Mouse (Mus musculus): Measurements from ENCODE around the gene Large1. TPM values are rescaled to one million over a fixed set of nuclear protein-coding genes. Genes with fewer than 3 reads are reported as not detected.

Gene Large1
- polyA plus RNA-seq, 1 experiment from 2014 or later = 0.67 TPM

GRCm38 (mm10) chr8:73233358-73234041 lies 119.8 kb downstream of the Large1 start:
- H3K9ac ChIP-seq = no peak overlapping the region
- no peak; the same call in 1 of the 2 replicates for ATAC-seq (ENCODE audit: low read depth)
- H3K9me3 ChIP-seq (replicated peaks) = no peaks in the 10 kb centered on the region
- no peak overlapping the region for H3K27ac ChIP-seq
- no peak overlapping the region for H3K4me2 ChIP-seq
- no peaks in the 10 kb centered on the region for H3K27me3 ChIP-seq
- DNase-seq = no peak
- 36% methylated on average over 6 of the region's 6 CpGs for WGBS (ENCODE audit: insufficient replicate concordance)
- H3K36me3 ChIP-seq = no peaks in the 10 kb centered on the region
- H3K4me3 ChIP-seq (replicated peaks) = no peak overlapping the region
- H3K4me1 ChIP-seq (replicated peaks) = no peaks in the 10 kb centered on the region

GRCm38 (mm10) chr8:73226841-73227240 lies 126.5 kb downstream of the Large1 start:
- DNase-seq (no peak), ATAC-seq (ENCODE audit: low read depth) (no peak)
- Histone ChIP-seq H3K36me3 (no peaks in the 10 kb centered on the region), H3K4me1 (replicated peaks) (no peaks in the 10 kb centered on the region), H3K9me3 (replicated peaks) (no peaks in the 10 kb centered on the region), H3K9ac (no peak overlapping the region), H3K27ac (no peak overlapping the region), H3K4me3 (replicated peaks) (no peak overlapping the region), H3K4me2 (no peak overlapping the region), H3K27me3 (no peaks in the 10 kb centered on the region)
- 65% methylated on average over 3 of the region's 3 CpGs for WGBS (ENCODE audit: insufficient replicate concordance)

GRCm38 (mm10) chr8:73225654-73226053 lies 127.7 kb downstream of the Large1 start:
- H3K9me3 ChIP-seq (replicated peaks) = no peaks in the 10 kb centered on the region
- no peaks in the 10 kb centered on the region for H3K36me3 ChIP-seq
- no peaks in the 10 kb centered on the region for H3K27me3 ChIP-seq
- no peak for ATAC-seq (ENCODE audit: low read depth)
- H3K9ac ChIP-seq = no peak overlapping the region
- no peak for DNase-seq
- H3K4me1 ChIP-seq (replicated peaks) = no peaks in the 10 kb centered on the region
- H3K27ac ChIP-seq = no peak overlapping the region
- H3K4me3 ChIP-seq (replicated peaks) = no peak overlapping the region
- H3K4me2 ChIP-seq = no peak overlapping the region
- 32% methylated on average over 2 of the region's 2 CpGs for WGBS (ENCODE audit: insufficient replicate concordance)

GRCm38 (mm10) chr8:73219178-73219811 lies 134.0 kb downstream of the Large1 start:
- Histone ChIP-seq H3K9ac (no peak overlapping the region), H3K9me3 (replicated peaks) (no peaks in the 10 kb centered on the region), H3K27ac (no peak overlapping the region), H3K36me3 (no peaks in the 10 kb centered on the region), H3K4me2 (no peak overlapping the region), H3K4me3 (replicated peaks) (no peak overlapping the region), H3K4me1 (replicated peaks) (no peaks in the 10 kb centered on the region), H3K27me3 (no peaks in the 10 kb centered on the region)
- ATAC-seq (ENCODE audit: low read depth) (no peak), DNase-seq (no peak)
- 61% methylated on average over 6 of the region's 6 CpGs for WGBS (ENCODE audit: insufficient replicate concordance)

- Histone ChIP-seq H3K9ac (no peak overlapping the region), H3K4me3 (replicated peaks) (no peak overlapping the region), H3K27ac (no peak overlapping the region), H3K27me3 (no peaks in the 10 kb centered on the region), H3K4me2 (no peak overlapping the region), H3K4me1 (replicated peaks) (no peaks in the 10 kb centered on the region), H3K36me3 (no peaks in the 10 kb centered on the region), H3K9me3 (replicated peaks) (no peaks in the 10 kb centered on the region)
- DNase-seq = no peak
- ATAC-seq (ENCODE audit: low read depth) = no peak
Observed at GRCm38 (mm10) chr8:73206831-73207230, 146.5 kb downstream of the Large1 start.

- Histone ChIP-seq H3K36me3 (no peaks in the 10 kb centered on the region), H3K4me2 (no peak overlapping the region), H3K27ac (no peak overlapping the region), H3K27me3 (no peaks in the 10 kb centered on the region), H3K9me3 (replicated peaks) (no peaks in the 10 kb centered on the region), H3K9ac (no peak overlapping the region), H3K4me1 (replicated peaks) (no peaks in the 10 kb centered on the region), H3K4me3 (replicated peaks) (no peak overlapping the region)
- ATAC-seq (ENCODE audit: low read depth) (no peak), DNase-seq (no peak)
- 65% methylated on average over 2 of the region's 2 CpGs for WGBS (ENCODE audit: insufficient replicate concordance)
Observed at GRCm38 (mm10) chr8:73201854-73202253, 151.5 kb downstream of the Large1 start.

- H3K4me1 ChIP-seq (replicated peaks) = no peaks in the 10 kb centered on the region
- WGBS (ENCODE audit: insufficient replicate concordance) = 84% methylated on average over 1 of the region's 1 CpGs
- no peak overlapping the region for H3K4me2 ChIP-seq
- no peaks in the 10 kb centered on the region for H3K9me3 ChIP-seq (replicated peaks)
- no peak for ATAC-seq (ENCODE audit: low read depth)
- H3K27me3 ChIP-seq = no peaks in the 10 kb centered on the region
- no peak overlapping the region for H3K27ac ChIP-seq
- no peak overlapping the region for H3K4me3 ChIP-seq (replicated peaks)
- no peaks in the 10 kb centered on the region for H3K36me3 ChIP-seq
- no peak overlapping the region for H3K9ac ChIP-seq
- DNase-seq = no peak
Observed at GRCm38 (mm10) chr8:73197714-73198113, 155.6 kb downstream of the Large1 start.

- H3K4me1 ChIP-seq (replicated peaks) = no peaks in the 10 kb centered on the region; the same call in 1 of the 2 replicates
- no peak overlapping the region for H3K9ac ChIP-seq
- no peak overlapping the region for H3K4me3 ChIP-seq (replicated peaks)
- H3K36me3 ChIP-seq = no peaks in the 10 kb centered on the region
- H3K27me3 ChIP-seq = no peaks in the 10 kb centered on the region
- WGBS (ENCODE audit: insufficient replicate concordance) = 79% methylated on average over 1 of the region's 1 CpGs
- no peaks in the 10 kb centered on the region for H3K9me3 ChIP-seq (replicated peaks)
- no peak for ATAC-seq (ENCODE audit: low read depth)
- no peak for DNase-seq
- no peak overlapping the region for H3K4me2 ChIP-seq
- no peak overlapping the region for H3K27ac ChIP-seq
Observed at GRCm38 (mm10) chr8:73188684-73189083, 164.7 kb downstream of the Large1 start.

- WGBS (ENCODE audit: insufficient replicate concordance) = 74% methylated on average over 1 of the region's 1 CpGs
Observed at GRCm38 (mm10) chr8:73187381-73187780, 166.0 kb downstream of the Large1 start.

GRCm38 (mm10) chr8:73178434-73178833 lies 174.9 kb downstream of the Large1 start:
- Histone ChIP-seq H3K9me3 (replicated peaks) (no peaks in the 10 kb centered on the region), H3K36me3 (no peaks in the 10 kb centered on the region), H3K27ac (no peak overlapping the region), H3K4me2 (no peak overlapping the region), H3K27me3 (no peaks in the 10 kb centered on the region), H3K4me1 (replicated peaks) (no peaks in the 10 kb centered on the region), H3K4me3 (replicated peaks) (no peak overlapping the region), H3K9ac (no peak overlapping the region)
- DNase-seq (no peak), ATAC-seq (ENCODE audit: low read depth) (no peak)
- WGBS (ENCODE audit: insufficient replicate concordance) = 50% methylated on average over 1 of the region's 1 CpGs

More at GRCm38 (mm10) chr8:73187381-73187780, 166.0 kb downstream of the Large1 start:
- H3K36me3 ChIP-seq = no peaks in the 10 kb centered on the region
- H3K4me1 ChIP-seq (replicated peaks) = no peaks in the 10 kb centered on the region; the same call in 1 of the 2 replicates
- H3K9me3 ChIP-seq (replicated peaks) = no peaks in the 10 kb centered on the region
- no peak overlapping the region for H3K9ac ChIP-seq
- DNase-seq (no peak), ATAC-seq (ENCODE audit: low read depth) (no peak)
- no peak overlapping the region for H3K27ac ChIP-seq
- no peaks in the 10 kb centered on the region for H3K27me3 ChIP-seq
- H3K4me3 ChIP-seq (replicated peaks) = no peak overlapping the region
- H3K4me2 ChIP-seq = no peak overlapping the region

GRCm38 (mm10) chr8:73172661-73173060 lies 180.7 kb downstream of the Large1 start:
- H3K4me1 ChIP-seq (replicated peaks) = no peaks in the 10 kb centered on the region
- no peaks in the 10 kb centered on the region for H3K27me3 ChIP-seq
- H3K4me2 ChIP-seq = no peak overlapping the region
- DNase-seq (no peak), ATAC-seq (ENCODE audit: low read depth) (no peak)
- H3K36me3 ChIP-seq = no peaks in the 10 kb centered on the region
- H3K9ac ChIP-seq = no peak overlapping the region
- H3K4me3 ChIP-seq (replicated peaks) = no peak overlapping the region
- no peak overlapping the region for H3K27ac ChIP-seq
- H3K9me3 ChIP-seq (replicated peaks) = no peaks in the 10 kb centered on the region

GRCm38 (mm10) chr8:73161994-73162393 lies 191.3 kb downstream of the Large1 start:
- Histone ChIP-seq H3K4me1 (replicated peaks) (peaks cover 10% of the 10 kb centered on the region), H3K4me3 (replicated peaks) (no peak overlapping the region), H3K9me3 (replicated peaks) (no peaks in the 10 kb centered on the region), H3K27me3 (no peaks in the 10 kb centered on the region), H3K4me2 (no peak overlapping the region), H3K9ac (no peak overlapping the region), H3K36me3 (no peaks in the 10 kb centered on the region), H3K27ac (no peak overlapping the region)
- DNase-seq (no peak), ATAC-seq (ENCODE audit: low read depth) (0 out of 2 replicates have a peak, but pooled peaks have one; percentile 34)
- 34% methylated on average over 3 of the region's 3 CpGs for WGBS (ENCODE audit: insufficient replicate concordance)

Data from liver, embryonic 13.5 days (tissue).